Mouse (Mus musculus) left cerebral cortex, postnatal 14 days (tissue): Measurements from ENCODE around the gene Psmb2. TPM values are rescaled to one million over a fixed set of nuclear protein-coding genes. Genes with fewer than 3 reads are reported as not detected.

Experiments
- DNase-seq, 2 experiments: peaks; one replicate each; pipeline ENCODE4 v3.0.0; 2021 to 2022; ENCODE audit warnings: low spot score in 2 of 2, mixed read lengths in 1 of 2
- intact Hi-C: fragments of 180-260 bp; cut with DNase I; formaldehyde crosslinking; loops from one replicate; pipeline ENCODE4 v1.15.1; 2025
- total RNA-seq, 2 experiments: library from RNA; stranded (reverse); gene quantifications; 2 replicates each; pipeline ENCODE4 v1.2.3; 2021

The Psmb2 gene
- total RNA-seq, 2 experiments from 2014 or later, result 106 to 115 TPM

DNA sequence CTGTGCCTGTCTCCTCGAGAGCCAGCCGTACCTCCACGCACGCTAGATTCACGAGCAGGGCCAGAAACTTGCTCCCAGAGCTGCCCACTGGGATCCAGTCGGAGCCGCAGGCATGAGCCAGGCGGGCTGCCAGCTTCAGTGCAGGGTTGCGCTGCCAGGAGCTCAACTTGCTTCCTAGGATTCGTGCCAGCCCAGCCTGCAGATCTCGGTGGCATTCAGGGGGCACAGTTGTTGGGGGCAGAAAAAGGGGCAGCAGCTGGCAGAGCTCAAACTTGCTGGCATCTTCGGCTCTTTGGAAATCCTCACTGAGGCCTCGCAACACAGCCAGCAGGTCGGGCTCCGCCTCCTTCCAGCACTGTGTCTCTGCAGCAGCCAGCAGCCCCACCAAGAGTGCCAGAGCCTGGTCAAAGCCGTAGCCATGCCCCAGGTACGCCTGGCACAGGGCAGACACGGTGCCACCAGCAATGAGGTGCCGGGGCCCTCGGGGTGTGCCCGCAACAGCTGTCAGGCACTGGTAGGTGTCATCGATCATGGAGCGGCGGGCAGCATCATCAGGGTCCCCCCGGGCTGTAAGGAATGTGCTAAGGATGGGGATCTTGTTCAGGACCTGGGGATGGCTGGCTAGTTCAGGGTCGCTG is 72.7 kb downstream of the Psmb2 start:
- peak; percentile 69 to 77 for DNase-seq
- intact Hi-C loops, result loop anchor here (2.0 kb wide), 1 partner anchor 85 kb away; no protein-coding TSS in a partner anchor

DNA sequence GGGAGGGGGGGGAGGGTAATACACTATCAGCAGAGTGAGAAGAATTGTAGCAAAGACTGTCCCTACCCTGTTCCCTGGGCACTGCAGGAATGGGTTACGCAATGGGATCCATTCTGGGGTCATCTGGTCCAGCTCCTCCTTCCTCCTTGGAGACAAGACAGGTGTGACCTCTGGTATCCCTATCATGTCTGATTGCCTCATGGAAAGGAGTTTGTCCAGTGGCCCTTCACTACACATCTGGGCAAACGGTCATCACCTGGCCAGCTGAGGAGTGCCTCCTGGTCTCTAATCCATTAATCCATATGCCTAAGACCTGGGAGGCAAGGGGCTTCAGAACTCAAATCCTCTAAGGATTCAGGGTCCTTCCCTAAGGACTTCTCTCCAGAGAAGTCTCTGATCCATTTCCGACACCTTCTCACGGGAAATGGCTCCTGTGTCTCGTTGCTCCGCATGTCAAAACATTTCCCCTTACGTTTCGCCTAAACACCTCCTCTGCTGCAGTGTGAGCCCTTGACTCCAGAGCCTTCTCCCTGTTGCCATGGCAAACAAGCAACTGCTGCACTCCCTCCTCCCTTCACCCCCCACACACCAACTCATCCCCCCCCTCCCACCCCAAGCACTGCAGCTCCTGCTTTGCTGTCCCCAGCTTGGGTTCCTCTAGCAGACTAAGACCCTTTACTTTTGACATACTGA is 73.6 kb downstream of the Psmb2 start:
- no peak for DNase-seq
- intact Hi-C loops, result loop anchor here (2.0 kb wide), 1 partner anchor 84 kb away; no protein-coding TSS in a partner anchor

DNA sequence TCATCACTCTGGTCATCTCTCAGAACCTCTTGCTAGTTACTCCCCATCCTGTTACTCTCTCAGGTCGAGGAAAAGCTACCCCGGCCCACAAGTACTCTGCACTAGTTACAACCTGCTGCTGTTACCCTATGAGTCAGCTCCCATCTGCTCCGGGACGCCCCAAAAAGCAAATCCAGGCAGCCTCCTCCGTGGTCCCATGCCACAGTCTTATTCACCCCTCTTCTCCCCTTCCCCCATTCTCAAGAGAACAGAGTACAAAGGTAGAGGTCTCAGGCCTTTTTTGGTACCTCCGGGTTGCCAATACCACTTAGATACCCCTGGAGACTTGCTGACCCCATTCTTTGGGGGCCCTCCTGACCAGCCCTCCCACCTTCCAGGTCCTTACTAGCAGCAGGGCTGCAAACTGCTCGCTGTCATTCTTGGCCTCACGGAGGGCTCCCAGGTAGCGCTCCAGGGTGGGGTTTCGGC is 74.2 kb downstream of the Psmb2 start:
- peak in 1 of 2 experiments; percentile 26 for DNase-seq
- intact Hi-C loops, result loop anchor here (2.0 kb wide), 1 partner anchor 83 kb away; no protein-coding TSS in a partner anchor

DNA sequence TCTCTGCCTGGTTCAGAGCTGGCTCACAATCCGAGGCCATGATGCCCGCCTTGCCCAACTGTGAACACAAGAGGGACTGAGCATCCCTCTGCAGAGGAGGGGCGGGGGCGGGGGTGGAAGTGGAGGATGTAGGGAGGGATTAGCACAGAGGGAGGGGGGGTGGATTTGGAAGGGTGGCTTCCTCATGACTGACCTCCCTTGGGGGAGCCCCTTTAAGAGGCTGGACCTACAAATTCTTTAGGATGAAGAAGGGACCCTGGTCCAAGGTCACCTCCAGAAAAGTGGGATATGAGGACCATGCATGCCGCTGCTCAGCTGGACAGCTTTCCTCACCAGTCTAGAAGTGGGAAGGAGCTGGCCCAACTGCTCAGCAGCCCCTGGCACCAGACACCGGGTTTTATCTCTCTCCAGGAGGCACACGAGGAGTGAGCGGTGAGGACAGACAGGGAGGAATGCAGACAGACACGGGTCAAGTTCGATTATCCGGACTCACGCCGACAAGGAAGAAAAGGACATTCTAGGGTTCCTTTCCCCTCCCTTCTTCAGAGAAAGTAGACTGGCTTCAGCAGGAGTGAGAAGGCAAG is 74.7 kb downstream of the Psmb2 start:
- intact Hi-C loops, result no loop called here

DNA sequence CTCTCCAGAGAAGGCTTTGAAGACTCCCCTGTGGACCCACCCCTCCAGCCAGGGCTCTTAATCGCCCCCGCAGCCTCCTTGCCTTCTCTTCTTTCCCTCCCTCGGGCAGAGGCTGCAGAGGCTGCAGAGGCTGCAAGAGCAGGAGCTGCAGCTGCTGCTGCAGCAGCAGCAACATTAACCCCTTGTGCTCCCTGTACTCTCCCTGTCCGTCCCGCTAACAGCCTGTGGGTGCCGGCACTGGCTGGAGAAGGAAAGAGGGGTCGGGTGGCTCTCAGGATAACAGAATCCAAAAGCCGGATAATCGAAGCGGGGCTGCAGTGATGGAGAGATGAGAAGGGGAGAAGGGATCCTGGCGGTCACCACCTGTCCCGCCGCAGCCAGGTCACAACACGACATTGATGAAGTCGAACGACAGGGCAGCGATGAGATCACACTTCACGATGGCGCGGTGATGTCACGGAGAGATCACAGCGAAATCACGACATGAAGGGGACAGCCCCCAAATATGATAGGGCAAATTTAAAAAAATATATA is 75.2 kb downstream of the Psmb2 start:
- intact Hi-C loops, result no loop called here
- peak in 1 of 2 experiments; percentile 45 for DNase-seq

More for the DNA sequence above, 74.7 kb downstream of the Psmb2 start:
- peak in 1 of 2 experiments; percentile 21 for DNase-seq

DNA sequence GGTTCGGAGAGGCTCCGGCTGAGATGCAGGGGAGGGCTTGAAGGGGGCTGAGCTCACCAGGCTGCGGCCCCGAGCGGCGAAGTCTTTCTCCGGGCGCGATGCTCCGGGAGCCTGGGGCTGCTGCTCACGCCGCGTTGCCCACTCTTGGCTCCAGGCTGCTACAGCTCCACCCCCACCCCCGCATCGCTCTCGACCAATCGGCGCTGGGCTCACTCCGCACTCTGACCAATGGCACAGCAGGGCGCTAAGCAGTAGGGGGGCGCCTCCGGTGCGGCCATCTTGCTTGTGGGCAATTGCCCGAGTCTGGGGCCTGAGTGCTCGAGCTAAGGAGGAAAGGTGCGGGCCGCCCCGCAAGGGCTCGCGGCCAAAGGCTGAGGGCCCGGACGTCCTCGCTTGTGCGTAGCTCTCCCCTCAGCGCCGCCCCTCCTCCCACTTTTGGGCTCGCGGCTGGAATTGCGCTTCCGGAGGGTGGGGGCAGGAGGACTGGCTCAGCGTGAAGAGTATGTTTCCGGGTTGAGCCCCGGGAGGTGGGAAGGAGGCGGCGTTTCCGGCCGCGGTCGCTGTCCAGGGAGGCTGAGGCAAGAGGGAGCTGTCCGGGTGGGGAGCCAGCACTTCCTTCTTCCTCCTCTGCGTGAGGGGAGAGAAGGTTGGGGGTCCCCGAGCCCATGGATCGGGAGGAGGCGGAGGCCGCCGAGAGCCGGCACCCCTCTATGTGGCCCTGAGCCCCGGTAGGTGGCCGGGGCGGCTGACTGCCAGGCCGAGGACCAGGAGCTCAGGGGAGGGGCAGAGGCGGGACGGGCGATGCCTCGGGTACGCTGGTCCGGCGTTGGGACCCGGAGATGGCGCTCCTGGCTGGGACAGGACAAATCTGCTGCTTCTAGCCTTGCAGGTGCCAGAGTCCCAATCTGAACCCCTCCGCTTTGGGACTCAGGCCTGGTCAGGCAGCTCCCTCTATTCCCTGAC is 76.1 kb downstream of the Psmb2 start, which contains the start of the genes Ncdn and AU040320:
Gene Ncdn, minus strand, starts transcription at position 171 of the 963 bp plus-strand sequence.
Gene AU040320, plus strand, starts transcription at position 277 of the 963 bp plus-strand sequence.
- intact Hi-C loops, result no loop called here
- peak; percentile 97 to 99 for DNase-seq

DNA sequence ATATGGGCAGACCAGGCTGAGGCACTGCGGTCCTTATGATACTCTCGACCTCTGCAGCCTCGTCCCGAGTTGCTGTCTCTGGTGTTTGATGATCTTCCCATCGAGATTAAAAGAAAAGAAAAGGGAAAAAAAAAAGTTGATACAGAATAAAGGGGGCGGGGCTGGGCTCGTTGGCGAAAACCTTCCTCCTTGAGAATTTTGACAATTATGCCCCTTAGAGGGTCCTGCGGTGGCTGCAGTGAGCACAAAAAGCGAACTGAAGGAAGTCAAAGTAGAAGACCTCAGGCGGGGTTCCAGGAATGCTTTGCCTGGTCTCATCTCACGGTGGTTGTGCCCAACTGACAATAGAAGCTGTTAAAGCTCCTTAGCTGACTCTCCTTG is 76.8 kb downstream of the Psmb2 start:
- intact Hi-C loops, result no loop called here

DNA sequence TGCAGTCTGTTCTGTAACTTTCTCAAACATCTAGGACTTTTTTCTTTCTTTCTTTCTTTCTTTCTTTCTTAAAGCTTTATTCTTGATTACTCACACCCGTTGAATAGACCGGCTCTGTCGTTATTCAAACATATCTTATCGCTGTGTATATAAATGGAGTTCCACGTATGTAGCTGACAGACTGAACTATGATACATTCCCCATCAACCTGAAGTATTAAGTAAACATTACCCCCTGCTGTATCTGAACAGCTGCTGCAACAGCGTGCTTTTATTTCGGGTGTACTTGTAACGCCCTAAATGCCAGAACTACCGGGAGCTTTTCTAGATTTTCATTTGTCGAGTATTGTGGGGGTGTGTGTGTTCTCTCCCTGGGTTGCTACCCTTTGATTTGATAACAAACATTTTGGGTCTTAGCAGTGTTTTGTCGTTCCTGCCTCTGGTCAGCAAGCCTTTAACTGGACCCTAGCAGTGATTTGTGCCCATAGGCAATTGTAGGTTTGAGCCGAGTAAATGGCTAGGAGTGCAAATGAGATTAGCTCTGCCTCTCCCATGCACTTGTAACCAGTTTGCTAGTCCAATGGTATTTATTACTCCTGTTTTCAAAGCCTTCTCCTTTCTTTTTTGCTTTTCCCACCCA is 77.4 kb downstream of the Psmb2 start:
- no peak for DNase-seq
- intact Hi-C loops, result no loop called here

More for the DNA sequence above, 76.8 kb downstream of the Psmb2 start:
- no peak for DNase-seq

DNA sequence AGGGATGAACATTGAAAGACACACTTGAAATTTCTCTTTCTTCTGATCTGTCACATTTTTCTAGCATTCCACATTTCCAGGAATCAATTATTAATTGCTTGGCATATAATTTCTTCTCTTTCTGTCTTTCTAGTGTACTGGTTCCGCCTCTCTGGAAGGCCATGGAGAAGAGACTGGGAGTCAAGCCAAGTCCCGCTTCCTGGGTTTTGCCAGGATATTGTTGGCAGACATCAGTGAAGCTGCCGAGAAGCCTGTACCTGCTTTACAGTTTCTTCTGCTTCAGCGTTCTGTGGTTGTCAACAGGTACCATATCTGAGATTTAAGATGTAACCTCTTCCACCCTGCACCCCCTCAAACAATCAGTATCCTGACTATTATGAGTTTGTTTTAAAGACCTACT is 79.3 kb downstream of the Psmb2 start:
- peak in 1 of 2 experiments; percentile 60 for DNase-seq
- intact Hi-C loops, result no loop called here

DNA sequence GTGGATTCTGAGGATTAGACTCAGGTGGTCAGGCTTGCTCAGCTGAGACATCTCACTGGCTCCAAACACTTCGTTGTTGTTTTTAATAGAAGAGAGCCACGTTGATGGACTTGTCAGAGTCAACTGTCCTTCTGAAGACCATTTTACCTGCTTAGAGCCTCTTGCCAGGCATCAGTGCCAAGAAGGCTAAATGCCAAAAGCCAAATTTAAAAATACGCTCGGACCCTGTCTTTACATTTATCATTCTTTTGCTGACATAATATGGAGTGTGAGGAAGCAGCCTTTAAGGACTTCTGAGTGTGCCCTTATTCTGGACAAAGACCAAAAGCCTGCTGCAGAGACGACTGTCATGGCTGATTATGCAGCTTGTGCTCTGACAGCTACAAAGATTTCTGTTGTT is 80.9 kb downstream of the Psmb2 start:
- intact Hi-C loops, result no loop called here
- no peak for DNase-seq

Other genes starting within 250 kb of the Psmb2 start
- gene Ago3, start 248.1 kb upstream of the Psmb2 start, total RNA-seq, result 10 to 100 TPM; 27.9 to 33.5 TPM
- 10 to 100 TPM; 49.4 to 52.1 TPM for gene Ago1, start 209.0 kb upstream of the Psmb2 start, total RNA-seq
- 1 to 10 TPM; 6.3 to 6.8 TPM for gene Ago4, start 144.2 kb upstream of the Psmb2 start, total RNA-seq
- 1 to 10 TPM; 1.1 to 2.0 TPM for gene Clspn, start 120.7 kb upstream of the Psmb2 start, total RNA-seq
- 10 to 100 TPM; 86.1 to 89.8 TPM for gene 5730409E04Rik, start 67.8 kb upstream of the Psmb2 start, total RNA-seq
- gene Tfap2e, start 58.6 kb downstream of the Psmb2 start, total RNA-seq, result not detected
- 100 to 1,000 TPM; 959 to 969 TPM for gene Ncdn, start 75.8 kb downstream of the Psmb2 start, total RNA-seq
- gene AU040320, start 75.9 kb downstream of the Psmb2 start, total RNA-seq, result 10 to 100 TPM; 53.8 to 55.3 TPM